Mouse (Mus musculus) heart, embryonic 11.5 days (tissue): ENCODE data around the gene Ttll7. TPM values are rescaled to one million over a fixed set of nuclear protein-coding genes. Genes with fewer than 3 reads are reported as not detected.

ENCODE experiments used
- ATAC-seq: fragments of 200-750 bp; cut with Nextera tagmentation; replicated peaks from 2 replicates; pipeline ENCODE4 v1.8.0; 2017; ENCODE audit warnings: moderate library complexity; ENCODE audit not compliant: insufficient number of reproducible peaks, low FRiP score, low TSS enrichment
- H3K27ac ChIP-seq: fragments of 300-500 bp; sonication (generic); 2 replicates; pipeline ENCODE4 v1.5.1; 2014; ENCODE audit warnings: mild to moderate bottlenecking, low read depth, low read length
- H3K27me3 ChIP-seq: fragments of 300-500 bp; sonication (generic); 2 replicates; pipeline ENCODE4 v1.6.1; 2014; ENCODE audit warnings: mild to moderate bottlenecking, low read length, mixed read lengths; ENCODE audit not compliant: control insufficient read depth, insufficient read depth
- H3K36me3 ChIP-seq: fragments of 300-500 bp; sonication (generic); 2 replicates; pipeline ENCODE4 v1.6.1; 2014; ENCODE audit warnings: mild to moderate bottlenecking, low read length, moderate library complexity, mixed read lengths; ENCODE audit not compliant: control insufficient read depth, insufficient read depth
- H3K4me1 ChIP-seq: fragments of 300-500 bp; sonication (generic); 2 replicates; pipeline ENCODE4 v1.6.1; 2014; ENCODE audit warnings: low read length; ENCODE audit not compliant: control insufficient read depth, insufficient read depth
- H3K4me2 ChIP-seq: fragments of 300-500 bp; sonication (generic); 2 replicates; pipeline ENCODE4 v1.6.1; 2014; ENCODE audit warnings: mild to moderate bottlenecking, moderate library complexity
- H3K4me3 ChIP-seq: fragments of 300-500 bp; sonication (generic); 2 replicates; pipeline ENCODE4 v1.5.1; 2014; ENCODE audit warnings: low read depth, low read length
- H3K9ac ChIP-seq: fragments of 300-500 bp; sonication (generic); 2 replicates; pipeline ENCODE4 v1.6.1; 2014; ENCODE audit warnings: mild to moderate bottlenecking, low read depth, low read length, moderate library complexity
- H3K9me3 ChIP-seq: fragments of 300-500 bp; sonication (generic); replicated peaks from 2 replicates; pipeline ENCODE4 v1.6.1; 2016; ENCODE audit warnings: low read length; ENCODE audit not compliant: control insufficient read depth
- WGBS: fragments of 180-500 bp; shearing (Covaris S2); extraction: QIAGEN DNeasy Blood & Tissue Kit; methylation state at CpG from one replicate; pipeline ENCODE4 v1.1.7; 2014; ENCODE audit not compliant: insufficient replicate concordance; 5-methylcytosine and 5-hydroxymethylcytosine counted together
- polyA plus RNA-seq: library from polyadenylated mRNA; unstranded; fragments of >200 nt; fragmentation: Nextera tagmentation; extraction: Ambion mirVana; gene quantifications from 2 replicates; pipeline ENCODE4 v1.2.1, GENCODE M21; 2014

Ttll7 gene
- polyA plus RNA-seq, 1 experiment from 2014 or later: 3.3 TPM

DNA sequence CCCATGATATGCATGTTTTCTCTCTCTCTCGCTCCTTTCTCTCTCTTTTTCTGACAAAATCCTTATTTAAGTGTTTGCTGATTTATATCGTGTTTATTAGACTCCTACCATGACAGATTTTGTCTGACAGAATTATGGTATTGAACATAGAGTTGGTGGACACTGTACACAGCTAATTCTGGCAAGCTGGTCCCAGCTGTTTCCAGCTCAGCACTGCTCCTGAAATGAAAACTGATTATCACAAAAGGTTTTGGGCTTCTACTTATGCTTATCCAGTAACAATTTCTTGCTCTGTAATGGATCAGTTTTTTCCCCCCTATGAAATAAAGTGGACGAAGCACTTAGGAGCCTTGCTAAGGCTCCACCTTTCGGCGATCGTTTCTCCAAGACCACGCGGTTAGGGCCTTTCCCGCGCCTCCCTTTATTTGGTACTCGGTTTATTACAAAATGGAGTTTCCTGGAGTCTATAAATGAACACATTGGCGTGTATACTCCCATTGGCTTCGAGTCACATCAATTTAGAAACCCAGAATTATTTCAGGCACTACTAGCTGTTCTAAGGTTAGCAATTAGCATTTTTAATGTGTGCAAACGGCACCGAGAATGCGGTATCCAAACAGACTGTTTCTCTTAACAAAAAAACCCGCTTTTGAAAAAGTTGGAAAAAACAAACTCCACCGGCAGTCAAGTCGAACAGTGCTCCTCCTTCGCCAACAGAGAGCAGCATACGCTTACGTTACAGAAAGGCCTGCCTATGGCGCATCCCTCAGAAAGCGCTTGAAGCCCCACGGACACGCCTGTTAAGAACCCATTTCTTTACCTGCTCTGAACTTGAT lies 141.9 kb downstream of the Ttll7 start:
- H3K9ac ChIP-seq: no peak overlapping the region
- ATAC-seq: no peak
- H3K4me3 ChIP-seq: no peak overlapping the region
- no peaks in the 10 kb centered on the region for H3K9me3 ChIP-seq
- WGBS: 41% methylated on average over 26 of the region's 26 CpGs
- H3K4me1 ChIP-seq: peaks cover under 1% of the 10 kb centered on the region; the same call in 1 of the 2 replicates
- no peak overlapping the region for H3K4me2 ChIP-seq
- H3K27ac ChIP-seq: no peak overlapping the region
- no peaks in the 10 kb centered on the region for H3K27me3 ChIP-seq
- H3K36me3 ChIP-seq: no peaks in the 10 kb centered on the region

GRCm38 (mm10) chr3:146994670-146995415 lies 142.7 kb downstream of the Ttll7 start:
- H3K4me2 ChIP-seq: no peak overlapping the region
- no peaks in the 10 kb centered on the region for H3K36me3 ChIP-seq
- no peak overlapping the region for H3K9ac ChIP-seq
- WGBS: 67% methylated on average over 15 of the region's 15 CpGs
- no peak for ATAC-seq
- H3K9me3 ChIP-seq: no peaks in the 10 kb centered on the region
- no peak overlapping the region for H3K27ac ChIP-seq
- H3K4me3 ChIP-seq: no peak overlapping the region
- H3K4me1 ChIP-seq: peaks cover 5% of the 10 kb centered on the region; the same call in 1 of the 2 replicates
- no peaks in the 10 kb centered on the region for H3K27me3 ChIP-seq

- Histone ChIP-seq H3K4me2 (no peak overlapping the region), H3K4me1 (peaks cover 5% of the 10 kb centered on the region; the same call in 1 of the 2 replicates), H3K9ac (no peak overlapping the region), H3K9me3 (no peaks in the 10 kb centered on the region), H3K4me3 (no peak overlapping the region), H3K27me3 (no peaks in the 10 kb centered on the region), H3K27ac (no peak overlapping the region), H3K36me3 (no peaks in the 10 kb centered on the region)
- 49% methylated on average over 2 of the region's 2 CpGs for WGBS
- ATAC-seq: no peak
These were observed 147.0 kb downstream of the Ttll7 start for GRCm38 (mm10) chr3:146999148-146999547.

GRCm38 (mm10) chr3:147000963-147001362 lies 148.8 kb downstream of the Ttll7 start:
- H3K4me2 ChIP-seq: no peak overlapping the region
- no peak overlapping the region for H3K9ac ChIP-seq
- WGBS: 68% methylated on average over 3 of the region's 3 CpGs

GRCm38 (mm10) chr3:147001557-147001956 lies 149.4 kb downstream of the Ttll7 start:
- WGBS: 77% methylated on average over 3 of the region's 3 CpGs
- no peaks in the 10 kb centered on the region for H3K9me3 ChIP-seq

More at GRCm38 (mm10) chr3:147000963-147001362, 148.8 kb downstream of the Ttll7 start:
- no peaks in the 10 kb centered on the region for H3K27me3 ChIP-seq
- ATAC-seq: no peak
- no peaks in the 10 kb centered on the region for H3K36me3 ChIP-seq
- no peak overlapping the region for H3K4me3 ChIP-seq
- peaks cover 5% of the 10 kb centered on the region; the same call in 1 of the 2 replicates for H3K4me1 ChIP-seq
- H3K27ac ChIP-seq: no peak overlapping the region
- H3K9me3 ChIP-seq: no peaks in the 10 kb centered on the region

DNA sequence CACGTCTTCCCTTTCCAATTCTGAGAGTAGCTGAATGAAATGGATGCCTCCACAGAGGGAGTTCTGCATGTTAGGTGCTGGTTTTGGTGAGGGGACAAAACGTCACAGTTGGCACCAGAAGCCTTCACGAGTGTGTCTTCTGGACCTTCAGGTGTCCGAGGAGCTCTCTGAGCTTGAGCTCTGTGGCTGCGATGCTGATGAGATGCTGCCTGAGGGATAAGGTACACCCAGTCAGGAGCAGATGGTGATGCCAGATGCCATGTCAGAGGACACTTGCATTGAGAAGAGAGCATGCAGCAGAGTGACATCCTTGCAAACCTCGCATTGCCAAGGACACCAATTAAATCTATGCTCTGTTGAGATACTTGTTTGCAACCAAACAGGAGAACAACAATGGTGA lies 164.3 kb downstream of the Ttll7 start:
- Histone ChIP-seq H3K4me3 (no peak overlapping the region), H3K27ac (no peak overlapping the region), H3K27me3 (no peaks in the 10 kb centered on the region), H3K4me1 (no peaks in the 10 kb centered on the region), H3K36me3 (no peaks in the 10 kb centered on the region), H3K9me3 (no peaks in the 10 kb centered on the region), H3K4me2 (no peak overlapping the region), H3K9ac (no peak overlapping the region)
- ATAC-seq: no peak
- WGBS: 84% methylated on average over 6 of the region's 6 CpGs

More at GRCm38 (mm10) chr3:147001557-147001956, 149.4 kb downstream of the Ttll7 start:
- no peak overlapping the region for H3K4me3 ChIP-seq
- no peak for ATAC-seq
- no peak overlapping the region for H3K27ac ChIP-seq
- H3K9ac ChIP-seq: no peak overlapping the region
- H3K4me2 ChIP-seq: no peak overlapping the region
- H3K36me3 ChIP-seq: no peaks in the 10 kb centered on the region
- H3K27me3 ChIP-seq: no peaks in the 10 kb centered on the region
- H3K4me1 ChIP-seq: peaks cover 5% of the 10 kb centered on the region; the same call in 1 of the 2 replicates

DNA sequence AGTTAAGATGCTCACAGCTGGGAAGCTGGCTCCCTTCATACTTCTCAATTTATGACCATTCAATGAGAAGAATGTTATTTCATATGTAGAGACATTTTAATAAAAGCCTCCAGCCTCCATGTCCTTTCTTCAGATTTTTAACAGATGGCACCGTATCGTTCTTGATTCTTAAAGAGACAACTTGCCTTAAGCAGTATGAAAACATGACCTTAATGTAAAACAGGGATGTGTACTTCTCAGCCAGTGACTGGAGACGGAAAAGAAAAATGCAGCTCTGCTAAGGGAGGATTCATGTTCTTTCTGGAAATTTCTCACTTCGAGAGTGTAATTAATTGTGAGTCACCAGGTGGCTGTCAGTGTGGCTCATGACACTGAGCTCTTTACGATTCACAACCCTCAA lies 167.3 kb downstream of the Ttll7 start:
- ATAC-seq: no peak
- Histone ChIP-seq H3K4me1 (no peaks in the 10 kb centered on the region), H3K36me3 (no peaks in the 10 kb centered on the region), H3K4me2 (no peak overlapping the region), H3K27me3 (no peaks in the 10 kb centered on the region), H3K4me3 (no peak overlapping the region), H3K9me3 (no peaks in the 10 kb centered on the region), H3K27ac (no peak overlapping the region), H3K9ac (no peak overlapping the region)
- WGBS: 75% methylated on average over 5 of the region's 5 CpGs

DNA sequence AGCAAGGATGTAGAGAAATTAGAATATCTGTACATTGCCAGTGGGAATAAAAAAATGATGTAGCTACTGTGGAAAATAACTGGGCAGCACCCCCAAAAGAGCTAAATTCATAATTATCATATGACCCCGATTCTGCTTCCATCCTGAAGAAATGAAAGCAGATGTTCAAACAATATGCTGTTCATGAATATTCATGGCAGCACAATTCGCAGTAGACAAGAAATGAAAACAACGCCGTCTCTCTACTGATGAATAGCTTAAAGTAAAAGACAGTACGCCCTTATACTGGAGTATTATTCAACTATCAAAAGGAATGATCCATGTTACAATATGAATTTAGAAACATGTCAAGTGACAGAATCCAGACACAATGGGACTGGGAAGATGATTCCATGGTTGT lies 174.1 kb downstream of the Ttll7 start:
- Histone ChIP-seq H3K36me3 (no peaks in the 10 kb centered on the region), H3K9ac (no peak overlapping the region), H3K4me2 (no peak overlapping the region), H3K27me3 (no peaks in the 10 kb centered on the region), H3K9me3 (no peaks in the 10 kb centered on the region), H3K4me1 (no peaks in the 10 kb centered on the region), H3K27ac (no peak overlapping the region), H3K4me3 (no peak overlapping the region)
- 89% methylated on average over 5 of the region's 5 CpGs for WGBS
- no peak for ATAC-seq
